Mouse (Mus musculus) lung, postnatal 25 days (tissue): ENCODE measurements around the gene Slc22a21.
"Not testable (repeated sequence)": the region's sequence is repeated elsewhere in the genome, so short reads cannot be mapped to it uniquely, and the experiment has no call there.

ENCODE experiments used
- DNase-seq: peaks from one replicate; pipeline ENCODE4 v3.0.0; 2022; ENCODE audit warnings: low spot score

The Slc22a21 gene

GRCm38 (mm10) chr11:53979788-53980621, at the start of gene Slc22a21:
Gene Slc22a21, minus strand, starts transcription at chr11:53980332.
- DNase-seq = peak; percentile 78

GRCm38 (mm10) chr11:54028997-54029396, 48.9 kb upstream of the Slc22a21 start:
- no peak for DNase-seq

DNA sequence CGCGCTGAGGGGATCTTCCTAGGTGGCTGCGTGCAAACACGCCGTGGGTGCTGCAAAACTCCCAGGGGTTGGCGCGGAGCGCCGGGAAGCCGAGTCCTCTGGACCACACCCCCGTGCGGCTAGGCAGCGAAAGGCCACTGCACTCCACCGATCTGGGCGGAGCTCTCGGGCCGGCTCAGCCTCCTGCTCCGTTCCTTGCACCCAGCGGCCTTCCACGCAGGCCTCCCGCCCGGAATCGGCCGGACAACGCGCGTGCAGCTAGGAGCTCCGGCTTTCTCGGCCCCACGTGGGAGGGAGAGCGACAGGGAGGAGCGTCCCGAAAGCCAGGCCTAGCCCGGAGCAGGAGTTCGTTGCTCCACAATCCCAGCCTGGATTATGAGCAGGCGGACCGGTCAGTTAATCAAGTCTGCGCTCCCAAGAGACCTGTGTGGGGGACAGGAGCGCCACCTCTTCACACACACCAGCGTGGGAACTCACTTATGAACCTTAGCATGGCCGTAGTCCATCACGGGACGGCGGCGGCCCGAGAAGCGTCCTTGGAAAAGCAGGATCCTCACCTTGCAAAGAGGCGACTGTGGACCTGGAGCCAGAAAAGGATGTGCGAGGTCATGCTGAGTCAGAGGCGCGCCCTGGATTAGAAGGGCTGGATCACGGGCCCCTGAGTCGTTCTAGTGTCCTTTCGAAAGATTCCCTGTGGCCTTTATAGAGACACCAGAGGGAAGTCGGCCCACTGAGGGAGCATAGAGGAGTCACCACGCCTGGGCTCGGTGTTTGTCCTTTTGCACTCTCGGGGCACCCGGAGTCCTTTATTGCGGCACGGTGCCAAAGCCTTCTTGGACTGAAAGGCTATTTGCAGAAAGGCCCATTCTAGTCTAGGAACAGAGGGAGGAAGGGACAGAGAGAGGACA, 48.2 kb upstream of the Slc22a21 start, which contains the start of gene Slc22a4:
TSS of gene Slc22a4 (minus strand) at position 47 of the 908 bp plus-strand sequence.
- peak; percentile 77 for DNase-seq

- no peak for DNase-seq
Measured at GRCm38 (mm10) chr11:54027131-54028043, 47.3 kb upstream of the Slc22a21 start.

- DNase-seq = no peak
Measured at GRCm38 (mm10) chr11:54026491-54027041, 46.4 kb upstream of the Slc22a21 start.

GRCm38 (mm10) chr11:54021396-54022093, 41.4 kb upstream of the Slc22a21 start:
- DNase-seq = no peak

GRCm38 (mm10) chr11:54018893-54019732, 39.0 kb upstream of the Slc22a21 start:
- no peak for DNase-seq

GRCm38 (mm10) chr11:54017596-54017995, 37.5 kb upstream of the Slc22a21 start:
- no peak for DNase-seq

GRCm38 (mm10) chr11:54016051-54016450, 35.9 kb upstream of the Slc22a21 start:
- DNase-seq = no peak

GRCm38 (mm10) chr11:54012961-54013360, 32.8 kb upstream of the Slc22a21 start:
- DNase-seq = no peak

GRCm38 (mm10) chr11:54011255-54011654, 31.1 kb upstream of the Slc22a21 start:
- no peak for DNase-seq

DNA sequence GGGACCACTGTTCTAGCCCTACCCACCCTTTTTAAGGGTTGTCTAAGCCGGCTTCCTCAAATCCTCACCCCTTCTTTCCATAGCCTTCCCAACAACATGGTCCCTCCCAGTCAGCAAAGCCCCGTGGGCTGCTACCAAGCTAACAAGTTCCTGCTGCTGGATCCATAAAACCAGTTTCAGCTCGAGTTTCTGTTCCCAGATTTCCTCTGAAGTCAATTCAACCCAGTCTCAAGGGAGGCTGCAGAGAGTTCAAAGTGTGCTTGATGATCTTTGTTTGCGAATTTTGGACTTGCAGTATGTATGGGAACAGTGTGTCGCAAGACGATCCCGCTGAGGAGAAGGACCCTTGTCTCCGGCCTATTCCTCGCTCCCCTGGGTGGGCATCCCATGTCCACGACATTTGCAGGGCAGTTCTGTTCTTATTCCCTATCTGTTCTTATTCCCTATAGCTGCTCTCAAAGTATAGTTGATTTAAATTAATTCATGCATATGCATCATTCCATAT, 28.3 kb upstream of the Slc22a21 start:
- no peak for DNase-seq

- DNase-seq = no peak
Measured at GRCm38 (mm10) chr11:54007717-54008116, 27.6 kb upstream of the Slc22a21 start.

- no peak for DNase-seq
Measured at GRCm38 (mm10) chr11:54006901-54007300, 26.8 kb upstream of the Slc22a21 start.

GRCm38 (mm10) chr11:54006362-54006761, 26.2 kb upstream of the Slc22a21 start:
- DNase-seq = not testable (repeated sequence)

- DNase-seq = no peak
Measured at GRCm38 (mm10) chr11:54004734-54005133, 24.6 kb upstream of the Slc22a21 start.

DNA sequence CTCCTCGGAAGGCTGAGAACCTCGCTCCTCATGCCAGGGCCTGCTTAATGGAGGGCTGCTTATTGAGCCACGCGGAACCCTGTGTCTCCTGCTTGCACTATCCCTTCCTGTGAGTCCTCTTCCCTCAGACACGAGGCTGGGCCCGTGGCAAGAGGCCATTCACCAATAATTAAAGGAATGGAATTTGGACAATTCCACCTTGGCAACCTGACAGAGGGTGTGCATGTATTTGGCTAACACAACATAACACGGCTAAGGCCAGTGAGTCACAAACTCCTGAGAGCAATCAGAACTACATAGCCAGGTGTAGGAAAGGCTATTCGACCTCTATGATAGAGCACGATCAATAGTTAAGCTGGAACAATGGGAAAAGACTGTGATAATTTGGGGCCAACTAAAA, 24.1 kb upstream of the Slc22a21 start:
- DNase-seq = peak; percentile 76

- DNase-seq = peak; percentile 66
Measured at GRCm38 (mm10) chr11:54002761-54003717, 22.9 kb upstream of the Slc22a21 start.
